Mouse (Mus musculus): ENCODE results near the gene Eef1g.

GRCm38 (mm10) chr19:8993625-8993912 is 26.7 kb downstream of the Eef1g start:
- TF ChIP-seq CTCF (IDR thresholded peaks at IDR 0.05; ENCODE audit: borderline replicate concordance, control insufficient read depth, extremely low read depth, insufficient read depth, low read length, poor library complexity), result no peak
- no peak for TF ChIP-seq POLR2A (IDR thresholded peaks at IDR 0.05; ENCODE audit: control insufficient read depth, extremely low read depth, insufficient read depth, low read length, poor library complexity)
